Mouse (Mus musculus): ENCODE data around the gene Cacnb2. TPM values are rescaled to one million over a fixed set of nuclear protein-coding genes. Genes with fewer than 3 reads are reported as not detected.
A peak's percentile ranks its signal among the peaks of the same experiment; 100 is the strongest.

Cacnb2 gene
- polyA plus RNA-seq, 1 experiment from 2014 or later = 2.3 TPM

GRCm38 (mm10) chr2:14861613-14862012 lies 258.7 kb downstream of the Cacnb2 start:
- H3K9me3 ChIP-seq (ENCODE audit: control insufficient read depth, low read length) = no peaks in the 10 kb centered on the region
- H3K36me3 ChIP-seq (ENCODE audit: control insufficient read depth, insufficient read depth, low read length) = no peaks in the 10 kb centered on the region
- H3K9ac ChIP-seq (ENCODE audit: low read depth, low read length) = no peak overlapping the region
- 35% methylated on average over 2 of the region's 2 CpGs for WGBS
- no peak overlapping the region for H3K27ac ChIP-seq (ENCODE audit: low read length)
- no peak overlapping the region for H3K4me3 ChIP-seq (ENCODE audit: low read length)
- no peak for ATAC-seq
- H3K27me3 ChIP-seq (replicated peaks; ENCODE audit: control insufficient read depth, insufficient read depth, low read length) = no peaks in the 10 kb centered on the region
- H3K4me2 ChIP-seq (ENCODE audit: low read depth, low read length) = no peak overlapping the region
- H3K4me1 ChIP-seq (ENCODE audit: control insufficient read depth, insufficient read depth, low read length) = no peaks in the 10 kb centered on the region

- ATAC-seq = no peak
Observed at GRCm38 (mm10) chr2:14862981-14863380, 260.1 kb downstream of the Cacnb2 start.

GRCm38 (mm10) chr2:14873116-14873515 lies 270.2 kb downstream of the Cacnb2 start:
- H3K27me3 ChIP-seq (replicated peaks; ENCODE audit: control insufficient read depth, insufficient read depth, low read length) = no peaks in the 10 kb centered on the region
- H3K9ac ChIP-seq (ENCODE audit: low read depth, low read length) = no peak overlapping the region
- no peak overlapping the region for H3K27ac ChIP-seq (ENCODE audit: low read length)
- no peak overlapping the region for H3K4me2 ChIP-seq (ENCODE audit: low read depth, low read length)
- no peak for ATAC-seq
- H3K36me3 ChIP-seq (ENCODE audit: control insufficient read depth, insufficient read depth, low read length) = no peaks in the 10 kb centered on the region
- no peak overlapping the region for H3K4me3 ChIP-seq (ENCODE audit: low read length)
- no peaks in the 10 kb centered on the region; the same call in 1 of the 2 replicates for H3K4me1 ChIP-seq (ENCODE audit: control insufficient read depth, insufficient read depth, low read length)
- 44% methylated on average over 1 of the region's 1 CpGs for WGBS
- H3K9me3 ChIP-seq (ENCODE audit: control insufficient read depth, low read length) = no peaks in the 10 kb centered on the region

More at GRCm38 (mm10) chr2:14862981-14863380, 260.1 kb downstream of the Cacnb2 start:
- H3K36me3 ChIP-seq (ENCODE audit: control insufficient read depth, insufficient read depth, low read length) = no peaks in the 10 kb centered on the region
- no peak overlapping the region for H3K9ac ChIP-seq (ENCODE audit: low read depth, low read length)
- H3K27me3 ChIP-seq (replicated peaks; ENCODE audit: control insufficient read depth, insufficient read depth, low read length) = no peaks in the 10 kb centered on the region
- no peaks in the 10 kb centered on the region for H3K4me1 ChIP-seq (ENCODE audit: control insufficient read depth, insufficient read depth, low read length)
- H3K4me2 ChIP-seq (ENCODE audit: low read depth, low read length) = no peak overlapping the region
- no peak overlapping the region for H3K27ac ChIP-seq (ENCODE audit: low read length)
- H3K9me3 ChIP-seq (ENCODE audit: control insufficient read depth, low read length) = no peaks in the 10 kb centered on the region
- whole genome bisulfite sequencing = 39% methylated on average over 1 of the region's 1 CpGs
- H3K4me3 ChIP-seq (ENCODE audit: low read length) = no peak overlapping the region

- H3K9me3 ChIP-seq (ENCODE audit: control insufficient read depth, low read length) = no peaks in the 10 kb centered on the region
- ATAC-seq = 0 out of 2 replicates have a peak, but pooled peaks have one; percentile 38
Observed at GRCm38 (mm10) chr2:14873701-14874181, 270.9 kb downstream of the Cacnb2 start.

GRCm38 (mm10) chr2:14874281-14875037 lies 271.6 kb downstream of the Cacnb2 start:
- no peaks in the 10 kb centered on the region for H3K27me3 ChIP-seq (replicated peaks; ENCODE audit: control insufficient read depth, insufficient read depth, low read length)
- no peak overlapping the region for H3K27ac ChIP-seq (ENCODE audit: low read length)
- peak overlapping the region; percentile 44 for H3K4me2 ChIP-seq (ENCODE audit: low read depth, low read length)
- no peaks in the 10 kb centered on the region; the same call in 1 of the 2 replicates for H3K4me1 ChIP-seq (ENCODE audit: control insufficient read depth, insufficient read depth, low read length)
- H3K9me3 ChIP-seq (ENCODE audit: control insufficient read depth, low read length) = no peaks in the 10 kb centered on the region
- 35% methylated on average over 13 of the region's 13 CpGs for WGBS
- H3K4me3 ChIP-seq (ENCODE audit: low read length) = no peak overlapping the region
- no peak overlapping the region for H3K9ac ChIP-seq (ENCODE audit: low read depth, low read length)
- ATAC-seq = 0 out of 2 replicates have a peak, but pooled peaks have one; percentile 21
- no peaks in the 10 kb centered on the region for H3K36me3 ChIP-seq (ENCODE audit: control insufficient read depth, insufficient read depth, low read length)

More at GRCm38 (mm10) chr2:14873701-14874181, 270.9 kb downstream of the Cacnb2 start:
- Histone ChIP-seq H3K4me2 (ENCODE audit: low read depth, low read length) (peak overlapping the region; percentile 44), H3K36me3 (ENCODE audit: control insufficient read depth, insufficient read depth, low read length) (no peaks in the 10 kb centered on the region), H3K4me1 (ENCODE audit: control insufficient read depth, insufficient read depth, low read length) (no peaks in the 10 kb centered on the region; the same call in 1 of the 2 replicates), H3K27me3 (replicated peaks; ENCODE audit: control insufficient read depth, insufficient read depth, low read length) (no peaks in the 10 kb centered on the region), H3K4me3 (ENCODE audit: low read length) (peak overlapping the region; percentile 28), H3K9ac (ENCODE audit: low read depth, low read length) (peak overlapping the region; percentile 17), H3K27ac (ENCODE audit: low read length) (no peak overlapping the region)
- WGBS = 13% methylated on average over 15 of the region's 15 CpGs

GRCm38 (mm10) chr2:14875121-14875520 lies 272.2 kb downstream of the Cacnb2 start:
- Histone ChIP-seq H3K4me3 (ENCODE audit: low read length) (no peak overlapping the region), H3K4me1 (ENCODE audit: control insufficient read depth, insufficient read depth, low read length) (no peaks in the 10 kb centered on the region; the same call in 1 of the 2 replicates), H3K9ac (ENCODE audit: low read depth, low read length) (no peak overlapping the region), H3K4me2 (ENCODE audit: low read depth, low read length) (no peak overlapping the region), H3K9me3 (ENCODE audit: control insufficient read depth, low read length) (no peaks in the 10 kb centered on the region), H3K27me3 (replicated peaks; ENCODE audit: control insufficient read depth, insufficient read depth, low read length) (no peaks in the 10 kb centered on the region), H3K27ac (ENCODE audit: low read length) (no peak overlapping the region), H3K36me3 (ENCODE audit: control insufficient read depth, insufficient read depth, low read length) (no peaks in the 10 kb centered on the region)
- WGBS = 55% methylated on average over 2 of the region's 2 CpGs
- ATAC-seq = no peak

GRCm38 (mm10) chr2:14875616-14876015 lies 272.7 kb downstream of the Cacnb2 start:
- Histone ChIP-seq H3K4me2 (ENCODE audit: low read depth, low read length) (no peak overlapping the region), H3K27ac (ENCODE audit: low read length) (no peak overlapping the region), H3K4me3 (ENCODE audit: low read length) (no peak overlapping the region), H3K27me3 (replicated peaks; ENCODE audit: control insufficient read depth, insufficient read depth, low read length) (no peaks in the 10 kb centered on the region), H3K36me3 (ENCODE audit: control insufficient read depth, insufficient read depth, low read length) (no peaks in the 10 kb centered on the region), H3K9ac (ENCODE audit: low read depth, low read length) (no peak overlapping the region), H3K9me3 (ENCODE audit: control insufficient read depth, low read length) (no peaks in the 10 kb centered on the region), H3K4me1 (ENCODE audit: control insufficient read depth, insufficient read depth, low read length) (no peaks in the 10 kb centered on the region; the same call in 1 of the 2 replicates)
- WGBS = 66% methylated on average over 6 of the region's 6 CpGs
- peak; percentile 59; the same call in 1 of the 2 replicates for ATAC-seq

- H3K27ac ChIP-seq (ENCODE audit: low read length) = no peak overlapping the region
- no peaks in the 10 kb centered on the region for H3K27me3 ChIP-seq (replicated peaks; ENCODE audit: control insufficient read depth, insufficient read depth, low read length)
- H3K4me1 ChIP-seq (ENCODE audit: control insufficient read depth, insufficient read depth, low read length) = no peaks in the 10 kb centered on the region; the same call in 1 of the 2 replicates
- ATAC-seq = no peak
- no peak overlapping the region for H3K9ac ChIP-seq (ENCODE audit: low read depth, low read length)
- no peak overlapping the region for H3K4me3 ChIP-seq (ENCODE audit: low read length)
- no peak overlapping the region for H3K4me2 ChIP-seq (ENCODE audit: low read depth, low read length)
- H3K9me3 ChIP-seq (ENCODE audit: control insufficient read depth, low read length) = no peaks in the 10 kb centered on the region
- no peaks in the 10 kb centered on the region for H3K36me3 ChIP-seq (ENCODE audit: control insufficient read depth, insufficient read depth, low read length)
Observed at GRCm38 (mm10) chr2:14878953-14879352, 276.1 kb downstream of the Cacnb2 start.

- Histone ChIP-seq H3K36me3 (ENCODE audit: control insufficient read depth, insufficient read depth, low read length) (no peaks in the 10 kb centered on the region), H3K27ac (ENCODE audit: low read length) (no peak overlapping the region)
- ATAC-seq = no peak
Observed at GRCm38 (mm10) chr2:14883460-14883859, 280.6 kb downstream of the Cacnb2 start.

More at GRCm38 (mm10) chr2:14883460-14883859, 280.6 kb downstream of the Cacnb2 start:
- Histone ChIP-seq H3K27me3 (replicated peaks; ENCODE audit: control insufficient read depth, insufficient read depth, low read length) (no peaks in the 10 kb centered on the region), H3K9me3 (ENCODE audit: control insufficient read depth, low read length) (no peaks in the 10 kb centered on the region), H3K4me1 (ENCODE audit: control insufficient read depth, insufficient read depth, low read length) (no peaks in the 10 kb centered on the region), H3K9ac (ENCODE audit: low read depth, low read length) (no peak overlapping the region), H3K4me2 (ENCODE audit: low read depth, low read length) (no peak overlapping the region), H3K4me3 (ENCODE audit: low read length) (no peak overlapping the region)
- WGBS = 63% methylated on average over 3 of the region's 3 CpGs
